Comparison of ENCODE assay signal across 18 mouse cellular contexts in the genomic region with DNA sequence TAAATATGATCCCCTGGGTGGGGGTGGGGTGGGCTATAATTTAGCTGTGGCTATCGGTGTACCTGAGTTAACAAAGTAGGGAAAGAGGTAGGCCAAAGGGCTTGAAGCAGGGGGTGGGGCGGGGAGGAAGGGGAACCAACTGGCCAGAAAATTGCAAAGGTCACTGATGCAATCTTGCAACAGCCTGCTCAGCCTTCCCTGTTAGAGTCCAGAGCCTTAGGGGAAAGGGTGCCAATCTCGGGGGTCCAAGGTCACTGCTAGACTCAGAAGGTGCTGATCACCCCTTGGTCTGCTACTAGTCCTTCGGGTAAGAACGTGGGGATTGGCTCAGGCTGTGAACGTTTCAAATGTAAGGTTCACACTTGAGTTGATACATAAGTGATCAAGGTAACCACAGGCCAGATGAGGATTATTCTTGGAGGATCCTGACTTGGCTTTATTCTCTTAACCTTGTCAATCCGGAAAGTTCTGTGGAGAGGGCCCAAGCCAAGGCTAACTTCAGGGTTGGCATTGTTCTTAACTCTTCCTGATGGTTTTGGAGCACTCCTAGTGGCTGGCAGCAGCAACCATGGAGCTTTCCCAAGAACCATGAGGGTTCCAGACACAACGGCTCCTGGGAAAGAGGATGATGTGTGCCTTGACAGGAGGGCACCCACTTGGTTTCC. TPM values are rescaled to one million over a fixed set of nuclear protein-coding genes. Genes with fewer than 3 reads are reported as not detected.
DNase-seq lines count a peak whose midpoint lies in the region; ATAC-seq and TF ChIP-seq lines count a peak whose summit lies in the region.
"Had no signal": no experiment of that assay in that cellular context is flagged by ENCODE, and none has a peak within 500 bp of the region (broad histone marks: within the 10 kb centered on the region; RNA-seq: fewer than 3 reads in every experiment).

No protein-coding gene starts in this region.

- no peaks in the 10 kb centered on the region for H3K9me3 ChIP-seq in intestine, embryonic 15.5 days
- H3K9me3 ChIP-seq in intestine, postnatal 0 days (ENCODE audit: control insufficient read depth), result no peaks in the 10 kb centered on the region
- no peaks in the 10 kb centered on the region for H3K9me3 ChIP-seq in forebrain, embryonic 10.5 days
- H3K9me3 ChIP-seq: heart, embryonic 12.5 days; midbrain, embryonic 10.5 days had no signal

- ATAC-seq in intestine, embryonic 15.5 days, result 0 out of 2 replicates have a peak, but pooled peaks have one; percentile 13
- no peak for ATAC-seq in intestine, postnatal 0 days
- ATAC-seq: Patski had no signal

- peak; percentile 53 for DNase-seq in liver
- no peak for DNase-seq in frontal cortex, adult 2 months (ENCODE audit: extremely low spot score in 1 of 2, low spot score in 1 of 2)
- no peak for DNase-seq in retina, postnatal 1 day
- DNase-seq in forebrain, embryonic 10.5 days (ENCODE audit: extremely low spot score, low spot score), result no peak
- DNase-seq: cerebellum, adult 9-11 months; lung, embryonic 14.5 days; right cerebral cortex, adult 18-20 months; thymus, postnatal 4 days had no signal

- H3K36me3 ChIP-seq in intestine, embryonic 15.5 days, result no peaks in the 10 kb centered on the region
- H3K36me3 ChIP-seq in intestine, postnatal 0 days (ENCODE audit: control insufficient read depth, insufficient read depth), result no peaks in the 10 kb centered on the region
- no peaks in the 10 kb centered on the region for H3K36me3 ChIP-seq in myocyte (ENCODE audit: control insufficient read depth, insufficient read depth)
- no peaks in the 10 kb centered on the region for H3K36me3 ChIP-seq in forebrain, embryonic 10.5 days (replicated peaks)
- H3K36me3 ChIP-seq: heart, embryonic 12.5 days; midbrain, embryonic 10.5 days had no signal

- WGBS in intestine, embryonic 15.5 days, result 78% methylated on average over 8 of the region's 8 CpGs
- 71% methylated on average over 8 of the region's 8 CpGs for WGBS in intestine, postnatal 0 days
- 83% methylated on average over 8 of the region's 8 CpGs for WGBS in forebrain, embryonic 10.5 days

- H3ac ChIP-seq in myocyte (ENCODE audit: control insufficient read depth, insufficient read length), result no peak overlapping the region

- H3K4me3 ChIP-seq in intestine, embryonic 15.5 days (replicated peaks), result no peak overlapping the region
- H3K4me3 ChIP-seq in intestine, postnatal 0 days (ENCODE audit: low read depth, low read length), result no peak overlapping the region
- peak overlapping the region; percentile 24 for H3K4me3 ChIP-seq in brown adipose tissue, adult 24 weeks (ENCODE audit: insufficient read depth, low read depth, low read length)
- H3K4me3 ChIP-seq in myocyte, result peak overlapping the region; percentile 80
- H3K4me3 ChIP-seq in forebrain, embryonic 10.5 days, result no peak overlapping the region
- H3K4me3 ChIP-seq: heart, embryonic 12.5 days; midbrain, embryonic 10.5 days had no signal

- TF ChIP-seq POLR2A in myocyte (IDR thresholded peaks at IDR 0.05; ENCODE audit: insufficient read length, low read depth), result no peak

- H3K4me1 ChIP-seq in intestine, embryonic 15.5 days (replicated peaks), result peaks cover 15% of the 10 kb centered on the region; the same call in 1 of the 2 replicates
- H3K4me1 ChIP-seq in intestine, postnatal 0 days (replicated peaks; ENCODE audit: control insufficient read depth, insufficient read depth, low read length), result 0 out of 2 replicates have a peak, but pooled peaks cover 3% of the 10 kb centered on the region
- H3K4me1 ChIP-seq in brown adipose tissue, adult 24 weeks (ENCODE audit: control insufficient read depth, insufficient read depth, insufficient read length, low read length), result peaks cover 11% of the 10 kb centered on the region
- H3K4me1 ChIP-seq in forebrain, embryonic 10.5 days, result peaks cover 26% of the 10 kb centered on the region

- H3K79me2 ChIP-seq in myocyte (ENCODE audit: control insufficient read depth, insufficient read depth), result peaks cover 4% of the 10 kb centered on the region

- TF ChIP-seq CTCF in intestine, postnatal 0 days (IDR thresholded peaks at IDR 0.05; ENCODE audit: low read depth), result no peak

- H3K27ac ChIP-seq in intestine, embryonic 15.5 days, result no peak overlapping the region
- no peak overlapping the region for H3K27ac ChIP-seq in intestine, postnatal 0 days (ENCODE audit: low read depth, low read length)
- H3K27ac ChIP-seq in brown adipose tissue, adult 24 weeks (replicated peaks; ENCODE audit: low read depth, low read length), result peak overlapping the region; percentile 100
- no peak overlapping the region for H3K27ac ChIP-seq in forebrain, embryonic 10.5 days
- H3K27ac ChIP-seq: midbrain, embryonic 10.5 days had no signal

- no peak overlapping the region for H3K4me2 ChIP-seq in intestine, embryonic 15.5 days (replicated peaks)
- H3K4me2 ChIP-seq in intestine, postnatal 0 days (replicated peaks; ENCODE audit: low read depth), result no peak overlapping the region
- peak overlapping the region; percentile 75 for H3K4me2 ChIP-seq in myocyte (ENCODE audit: low read depth)
- H3K4me2 ChIP-seq: lung, embryonic 14.5 days had no signal

- no peak overlapping the region for H3K9ac ChIP-seq in intestine, embryonic 15.5 days
- no peak overlapping the region for H3K9ac ChIP-seq in intestine, postnatal 0 days (ENCODE audit: low read depth, low read length)
- H3K9ac ChIP-seq: heart, embryonic 12.5 days; lung, embryonic 14.5 days had no signal

- H3K27me3 ChIP-seq in intestine, embryonic 15.5 days (replicated peaks), result no peaks in the 10 kb centered on the region
- H3K27me3 ChIP-seq in intestine, postnatal 0 days (replicated peaks; ENCODE audit: control insufficient read depth, insufficient read depth, low read length), result no peaks in the 10 kb centered on the region
- no peaks in the 10 kb centered on the region for H3K27me3 ChIP-seq in myocyte (ENCODE audit: control insufficient read depth, insufficient read depth, insufficient read length)
- H3K27me3 ChIP-seq in forebrain, embryonic 10.5 days (ENCODE audit: poor library complexity, severe bottlenecking), result peaks cover 10% of the 10 kb centered on the region
- H3K27me3 ChIP-seq: heart, embryonic 12.5 days had no signal

TF ChIP-seq in myocyte, 11 proteins besides CTCF, POLR2A, EP300 and RAD21:
- TF ChIP-seq USF1 (IDR thresholded peaks at IDR 0.05; ENCODE audit: low read depth) (no peak), MYOD1 (IDR thresholded peaks at IDR 0.05; ENCODE audit: control insufficient read depth in 1 of 3, insufficient read length in 2 of 3, low read depth in 2 of 3) (no peak), REST (IDR thresholded peaks at IDR 0.05; ENCODE audit: insufficient read depth, insufficient read length) (no peak), CEBPB (IDR thresholded peaks at IDR 0.05; ENCODE audit: insufficient read depth, poor library complexity, severe bottlenecking) (peak; percentile 56; the same call in 1 of the 2 replicates)
TF ChIP-seq in myocyte: peak in this region for 1.

RNA-seq across cellular contexts. Expression of a gene that starts 1.5 kb away (rescaled TPM):
- polyA plus RNA-seq in intestine, embryonic 15.5 days (2015; fragmentation: Nextera tagmentation; extraction: Ambion mirVana), result 21.9 and 23.7 TPM in 2 replicates
- polyA plus RNA-seq in intestine, postnatal 0 days (2015; fragmentation: Nextera tagmentation; extraction: Ambion mirVana), result 10.1 and 11.7 TPM in 2 replicates
- polyA plus RNA-seq in brown adipose tissue, adult 24 weeks (2012; ENCODE audit: insufficient read depth, insufficient read length, missing spikeins), result 473 and 1,174 TPM in 2 replicates
- 206 TPM for polyA plus RNA-seq in myocyte (2012; fragmentation: generic; extraction: Trizol)
- polyA plus RNA-seq in frontal cortex, adult 2 months (2012; rRNA removed), result 21.5 and 22.6 TPM in 2 replicates
- polyA plus RNA-seq in forebrain, embryonic 10.5 days (2016; fragmentation: Nextera tagmentation; extraction: Ambion mirVana), result 5.6 and 6.1 TPM in 2 replicates
- polyA plus RNA-seq: Patski had no signal

RNA-seq across cellular contexts. Expression of a gene that starts 10.7 kb away (rescaled TPM):
- polyA plus RNA-seq in intestine, embryonic 15.5 days (2015; fragmentation: Nextera tagmentation; extraction: Ambion mirVana), result 1.3 and 1.4 TPM in 2 replicates
- 2.7 and 3.2 TPM in 2 replicates for polyA plus RNA-seq in intestine, postnatal 0 days (2015; fragmentation: Nextera tagmentation; extraction: Ambion mirVana)
- 219 and 423 TPM in 2 replicates for polyA plus RNA-seq in brown adipose tissue, adult 24 weeks (2012; ENCODE audit: insufficient read depth, insufficient read length, missing spikeins)
- 2.7 TPM for polyA plus RNA-seq in myocyte (2012; fragmentation: generic; extraction: Trizol)
- polyA plus RNA-seq in frontal cortex, adult 2 months (2012; rRNA removed), result 18.0 and 21.0 TPM in 2 replicates
- 0.12 and 0.14 TPM in 2 replicates for polyA plus RNA-seq in forebrain, embryonic 10.5 days (2016; fragmentation: Nextera tagmentation; extraction: Ambion mirVana)
- polyA plus RNA-seq: embryonic facial prominence, embryonic 11.5 days; hindbrain, embryonic 11.5 days; neural tube, embryonic 11.5 days had no signal

Comparison
In these comparisons a context has a peak if more than half of its experiments do, and no peak if none do; other contexts are left out.
1. H3K4me3 ChIP-seq: peak in brown adipose tissue, adult 24 weeks (single experiment) and myocyte (single experiment); none in intestine, embryonic 15.5 days (single experiment), intestine, postnatal 0 days (single experiment) and forebrain, embryonic 10.5 days (single experiment).
2. RNA of a gene that starts 10.7 kb away (polyA plus RNA-seq): 219 to 423 TPM in brown adipose tissue, adult 24 weeks; 18.0 to 21.0 TPM in frontal cortex, adult 2 months, 2.7 to 3.2 TPM in intestine, postnatal 0 days, 2.7 TPM in myocyte (single experiment), 1.3 to 1.4 TPM in intestine, embryonic 15.5 days and 0.12 to 0.14 TPM in forebrain, embryonic 10.5 days; every median in the first group is over 10 times any median in the second.